ENCODE assay signal across 8 mouse cellular contexts in the genomic region with DNA sequence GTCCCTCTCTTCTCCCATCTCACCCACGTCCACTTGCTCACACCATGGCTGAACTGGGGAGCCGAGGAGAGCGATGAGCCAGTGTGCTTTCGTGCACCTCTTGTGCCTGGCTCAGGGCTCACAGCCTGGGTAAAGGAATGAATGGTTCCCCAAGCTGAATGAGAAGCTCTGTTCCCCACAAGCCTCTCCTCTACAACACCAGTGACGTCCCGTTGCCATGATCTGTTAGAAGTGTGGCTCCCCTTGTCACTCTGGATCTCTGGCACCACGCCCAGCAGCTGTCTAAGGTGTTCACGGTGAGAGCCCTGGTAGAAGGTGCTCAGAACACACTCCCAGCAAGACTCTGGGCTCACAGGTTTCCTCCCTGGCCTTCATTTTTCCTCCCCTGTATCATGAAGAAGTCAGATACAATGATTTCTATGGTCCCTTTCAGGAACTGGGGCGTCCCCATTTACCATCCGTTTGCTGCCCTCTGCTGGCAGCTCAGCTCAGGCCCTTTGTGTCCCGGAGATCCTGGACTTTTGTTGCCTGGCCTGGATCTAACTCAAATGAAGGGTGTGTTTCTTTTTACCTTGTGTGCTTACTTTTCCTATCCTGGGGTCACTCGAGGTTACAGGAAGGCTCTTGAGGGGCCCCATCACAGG. TPM values are rescaled to one million over a fixed set of nuclear protein-coding genes. Genes with fewer than 3 reads are reported as not detected.
A peak's percentile ranks its signal among the peaks of the same experiment; 100 is the strongest.
DNase-seq lines count a peak whose midpoint lies in the region; ATAC-seq and TF ChIP-seq lines count a peak whose summit lies in the region.

No protein-coding gene starts in this region.

- no peak for TF ChIP-seq EP300 in MEL (IDR thresholded peaks at IDR 0.05; ENCODE audit: low read depth in 1 of 2, low read length in 2 of 2)

- peak; percentile 83 to 96 (median 96) for TF ChIP-seq CTCF in MEL (IDR thresholded peaks at IDR 0.05 in 2 of 3, conservative IDR thresholded peaks at IDR 0.05 in 1 of 3; ENCODE audit: control insufficient read depth in 1 of 3, insufficient read depth in 1 of 3, low read depth in 2 of 3, low read length in 3 of 3, poor library complexity in 1 of 3, severe bottlenecking in 1 of 3)

- no peak overlapping the region for H3K27ac ChIP-seq in MEL (ENCODE audit: control insufficient read depth, low read depth, low read length)
- H3K27ac ChIP-seq in forebrain, embryonic 13.5 days = no peak overlapping the region
- no peak overlapping the region for H3K27ac ChIP-seq in hindbrain, embryonic 12.5 days
- no peak overlapping the region for H3K27ac ChIP-seq in lung, embryonic 16.5 days (ENCODE audit: low read length)

- no peak for TF ChIP-seq POLR2A in MEL (IDR thresholded peaks at IDR 0.05; ENCODE audit: control insufficient read depth in 1 of 2, insufficient read depth in 1 of 2, low read depth in 1 of 2, low read length in 2 of 2, poor library complexity in 1 of 2)

- peak; percentile 96 for TF ChIP-seq RAD21 in MEL (IDR thresholded peaks at IDR 0.05; ENCODE audit: low read depth, low read length)

- DNase-seq in MEL (ENCODE audit: low read depth, low spot score) = peak; percentile 79
- peak; percentile 66 for DNase-seq in c-Kit-positive CD71-positive TER-119-positive erythroid progenitor cells, embryonic 14.5 days (ENCODE audit: low spot score)
- peak; percentile 69 for DNase-seq in layer of hippocampus, adult 9-11 months
- DNase-seq in ovary, postnatal 36 days (ENCODE audit: low spot score) = peak; percentile 78
- peak; percentile 47 for DNase-seq in thymus, postnatal 25 days

- no peaks in the 10 kb centered on the region for H3K4me1 ChIP-seq in MEL (ENCODE audit: control insufficient read depth in 1 of 2, insufficient read depth in 2 of 2, low read length in 2 of 2)
- 0 out of 2 replicates have a peak, but pooled peaks cover 3% of the 10 kb centered on the region for H3K4me1 ChIP-seq in forebrain, embryonic 13.5 days
- H3K4me1 ChIP-seq in hindbrain, embryonic 12.5 days = no peaks in the 10 kb centered on the region
- H3K4me1 ChIP-seq in lung, embryonic 16.5 days (replicated peaks; ENCODE audit: control insufficient read depth, insufficient read depth, low read length) = no peaks in the 10 kb centered on the region

- H3K27me3 ChIP-seq in MEL (ENCODE audit: control insufficient read depth in 1 of 2, insufficient read depth in 2 of 2, low read length in 2 of 2) = no peaks in the 10 kb centered on the region
- H3K27me3 ChIP-seq in forebrain, embryonic 13.5 days = 0 out of 2 replicates have a peak, but pooled peaks cover 2% of the 10 kb centered on the region
- H3K27me3 ChIP-seq in hindbrain, embryonic 12.5 days = no peaks in the 10 kb centered on the region
- H3K27me3 ChIP-seq in lung, embryonic 16.5 days (ENCODE audit: control insufficient read depth, insufficient read depth, low read depth, low read length) = no peaks in the 10 kb centered on the region

- no peak overlapping the region for H3K4me3 ChIP-seq in MEL (ENCODE audit: control insufficient read depth in 1 of 2, insufficient read depth in 1 of 2, low read depth in 2 of 2, low read length in 2 of 2)
- H3K4me3 ChIP-seq in forebrain, embryonic 13.5 days = no peak overlapping the region
- H3K4me3 ChIP-seq in hindbrain, embryonic 12.5 days = no peak overlapping the region
- no peak overlapping the region for H3K4me3 ChIP-seq in lung, embryonic 16.5 days (ENCODE audit: low read length)

- H3K4me2 ChIP-seq in forebrain, embryonic 13.5 days = no peak overlapping the region
- no peak overlapping the region for H3K4me2 ChIP-seq in hindbrain, embryonic 12.5 days (replicated peaks)
- no peak overlapping the region for H3K4me2 ChIP-seq in lung, embryonic 16.5 days (ENCODE audit: low read depth, low read length)

- no peaks in the 10 kb centered on the region for H3K36me3 ChIP-seq in MEL (ENCODE audit: control insufficient read depth in 1 of 2, insufficient read depth in 2 of 2, low read length in 2 of 2)
- no peaks in the 10 kb centered on the region for H3K36me3 ChIP-seq in forebrain, embryonic 13.5 days (ENCODE audit: poor library complexity, severe bottlenecking)
- H3K36me3 ChIP-seq in hindbrain, embryonic 12.5 days = no peaks in the 10 kb centered on the region
- H3K36me3 ChIP-seq in lung, embryonic 16.5 days (ENCODE audit: control insufficient read depth, insufficient read depth, low read length) = no peaks in the 10 kb centered on the region

- no peaks in the 10 kb centered on the region for H3K79me2 ChIP-seq in MEL (ENCODE audit: control insufficient read depth, insufficient read depth, low read length, poor library complexity)

- 46% methylated on average over 12 of the region's 12 CpGs for WGBS in forebrain, embryonic 13.5 days
- WGBS in hindbrain, embryonic 12.5 days = 47% methylated on average over 12 of the region's 12 CpGs
- 36% methylated on average over 12 of the region's 12 CpGs for WGBS in lung, embryonic 16.5 days

- peak; percentile 84 for ATAC-seq in forebrain, embryonic 13.5 days
- peak; percentile 78 for ATAC-seq in hindbrain, embryonic 12.5 days (ENCODE audit: low FRiP score)
- peak; percentile 82; the same call in 1 of the 2 replicates for ATAC-seq in lung, embryonic 16.5 days (ENCODE audit: low read depth)

- H3K9ac ChIP-seq in MEL (ENCODE audit: control insufficient read depth, low read depth, low read length, poor library complexity, severe bottlenecking) = no peak overlapping the region
- H3K9ac ChIP-seq in forebrain, embryonic 13.5 days = no peak overlapping the region
- H3K9ac ChIP-seq in hindbrain, embryonic 12.5 days = no peak overlapping the region
- H3K9ac ChIP-seq in lung, embryonic 16.5 days (ENCODE audit: low read length) = no peak overlapping the region

- H3K9me3 ChIP-seq in MEL (replicated peaks; ENCODE audit: insufficient read depth, low read length) = no peaks in the 10 kb centered on the region
- H3K9me3 ChIP-seq in forebrain, embryonic 13.5 days (replicated peaks) = no peaks in the 10 kb centered on the region
- no peaks in the 10 kb centered on the region for H3K9me3 ChIP-seq in hindbrain, embryonic 12.5 days (replicated peaks)
- no peaks in the 10 kb centered on the region for H3K9me3 ChIP-seq in lung, embryonic 16.5 days (ENCODE audit: control insufficient read depth, low read length)

TF ChIP-seq in MEL, 35 proteins besides CTCF, POLR2A, EP300 and RAD21:
- no peak for TF ChIP-seq BHLHE40 (IDR thresholded peaks at IDR 0.05; ENCODE audit: borderline replicate concordance, low read depth, low read length)
- TF ChIP-seq USF2 (IDR thresholded peaks at IDR 0.05; ENCODE audit: borderline replicate concordance in 1 of 2, insufficient read depth in 1 of 2, low read depth in 1 of 2, low read length in 2 of 2) = no peak
- no peak for TF ChIP-seq MYC (IDR thresholded peaks at IDR 0.05; ENCODE audit: low read depth, low read length)
- TF ChIP-seq ZC3H11A (IDR thresholded peaks at IDR 0.05; ENCODE audit: low read depth, low read length) = peak; percentile 92
- TF ChIP-seq SIN3A (IDR thresholded peaks at IDR 0.05; ENCODE audit: low read length) = no peak
- TF ChIP-seq CHD2 (IDR thresholded peaks at IDR 0.05; ENCODE audit: low read length) = no peak
- no peak for TF ChIP-seq MAFK (IDR thresholded peaks at IDR 0.05; ENCODE audit: borderline replicate concordance, low read depth, low read length)
- TF ChIP-seq RCOR1 (IDR thresholded peaks at IDR 0.05; ENCODE audit: low read depth, low read length) = no peak
- TF ChIP-seq SMC3 (IDR thresholded peaks at IDR 0.05; ENCODE audit: low read depth, low read length) = peak; percentile 95
- no peak for TF ChIP-seq GABPA (IDR thresholded peaks at IDR 0.05; ENCODE audit: low read depth, low read length)
- no peak for TF ChIP-seq TAL1 (IDR thresholded peaks at IDR 0.05; ENCODE audit: low read length)
- no peak for TF ChIP-seq NELFE (IDR thresholded peaks at IDR 0.05; ENCODE audit: low read depth, low read length)
- no peak for TF ChIP-seq TBP (IDR thresholded peaks at IDR 0.05; ENCODE audit: low read depth, low read length)
- no peak for TF ChIP-seq KAT2A (conservative IDR thresholded peaks at IDR 0.05; ENCODE audit: low read depth, low read length)
- no peak for TF ChIP-seq MAZ (IDR thresholded peaks at IDR 0.05; ENCODE audit: low read depth, low read length)
- no peak for TF ChIP-seq HCFC1 (IDR thresholded peaks at IDR 0.05; ENCODE audit: low read depth, low read length)
- no peak for TF ChIP-seq USF1 (IDR thresholded peaks at IDR 0.05; ENCODE audit: low read depth, low read length)

RNA-seq across cellular contexts. Expression of gene Parp12, which starts 51.1 kb away (rescaled TPM):
- total RNA-seq in MEL (2012; rRNA removed) = 4.2 and 5.2 TPM in 2 replicates
- 1 to 10 TPM in 1 of 2 experiments, not detected in 1; 8.6 TPM for polyA plus RNA-seq in MEL (2012; ENCODE audit: insufficient read depth in 1 of 2, insufficient read length in 2 of 2, low read depth in 1 of 2, low replicate concordance in 2 of 2, missing spikeins in 1 of 2)
- 1.8 and 2.1 TPM in 2 replicates for polyA plus RNA-seq in forebrain, embryonic 13.5 days (2015; fragmentation: Nextera tagmentation; extraction: Ambion mirVana)
- polyA plus RNA-seq in hindbrain, embryonic 12.5 days (2016; fragmentation: Nextera tagmentation; extraction: Ambion mirVana) = 4.7 and 5.2 TPM in 2 replicates
- polyA plus RNA-seq in lung, embryonic 16.5 days (2015; fragmentation: Nextera tagmentation; extraction: Ambion mirVana) = 9.5 and 10.2 TPM in 2 replicates
